Mouse (Mus musculus) lung, adult 2 months (tissue): ENCODE data around the gene Cd163.

ENCODE experiments used
- CTCF ChIP-seq: fragments of 200-500 bp; IDR thresholded peaks from 2 replicates; pipeline ENCODE4 v1.5.1; 2011; ENCODE audit warnings: mild to moderate bottlenecking, low read length, control low read depth; ENCODE audit not compliant: insufficient read depth
- POLR2A ChIP-seq: fragments of 200-500 bp; IDR thresholded peaks from 2 replicates; pipeline ENCODE4 v1.6.1; 2011; ENCODE audit warnings: low read depth, mild to moderate bottlenecking, control low read depth, low read length, borderline replicate concordance; ENCODE audit errors: extremely low read depth

DNA sequence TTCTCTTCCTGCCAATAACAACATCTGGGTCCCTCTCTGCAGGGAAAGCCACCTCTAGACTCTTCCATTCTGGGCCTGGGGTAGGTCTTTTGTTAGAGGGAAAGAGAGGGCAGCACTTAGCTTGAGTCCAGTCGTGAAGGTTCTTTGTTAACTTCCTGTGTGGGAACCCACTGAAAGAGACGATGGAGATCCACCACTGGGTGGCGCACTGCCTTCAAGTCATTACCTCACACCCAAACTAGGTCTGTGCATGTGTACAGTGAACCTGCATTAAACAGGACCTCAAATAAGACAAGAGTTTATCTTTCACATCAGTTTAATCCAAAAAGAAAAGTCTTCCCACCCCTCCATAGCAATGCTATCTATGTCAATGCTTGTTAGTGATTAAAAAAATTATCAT, 41.8 kb upstream of the Cd163 start:
- no peak for TF ChIP-seq POLR2A
- TF ChIP-seq CTCF: peak; percentile 71
